Mouse (Mus musculus): Measurements from ENCODE around the gene Dcaf7. TPM values are rescaled to one million over a fixed set of nuclear protein-coding genes. Genes with fewer than 3 reads are reported as not detected.

The Dcaf7 gene
- polyA plus RNA-seq, 1 experiment from 2014 or later, result 145 TPM

DNA sequence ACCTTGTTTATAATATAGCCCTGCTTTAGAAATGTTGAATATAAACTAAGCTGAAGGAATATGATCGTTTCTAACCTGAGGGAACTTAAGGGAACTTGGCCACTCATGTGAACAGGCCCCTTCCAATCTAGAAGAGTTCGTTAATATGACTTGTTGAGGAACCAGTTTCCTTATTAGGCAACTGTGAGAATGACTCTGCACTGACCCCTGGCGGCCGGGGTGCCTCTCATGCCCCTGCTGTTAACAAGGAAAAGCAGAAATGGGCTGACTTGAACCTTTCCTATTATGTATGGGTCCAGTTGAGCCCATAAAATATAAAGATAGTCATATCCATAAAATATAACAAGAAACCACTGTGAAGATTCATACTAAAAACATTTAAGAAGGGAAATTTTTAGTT lies 39.6 kb downstream of the Dcaf7 start:
- Histone ChIP-seq H3K9ac (replicated peaks; ENCODE audit: low read depth, low read length) (no peak overlapping the region), H3K4me3 (replicated peaks; ENCODE audit: low read length) (no peak overlapping the region), H3K9me3 (ENCODE audit: control insufficient read depth, low read length) (no peaks in the 10 kb centered on the region), H3K27ac (ENCODE audit: low read length) (no peak overlapping the region), H3K4me2 (ENCODE audit: low read length) (no peak overlapping the region), H3K4me1 (replicated peaks; ENCODE audit: control insufficient read depth, insufficient read depth, low read length) (no peaks in the 10 kb centered on the region), H3K27me3 (replicated peaks; ENCODE audit: control insufficient read depth, insufficient read depth, low read length) (no peaks in the 10 kb centered on the region), H3K36me3 (ENCODE audit: control insufficient read depth, insufficient read depth) (0 out of 2 replicates have a peak, but pooled peaks cover 4% of the 10 kb centered on the region)
- ATAC-seq, result no peak
- WGBS, result 5% methylated on average over 4 of the region's 4 CpGs

DNA sequence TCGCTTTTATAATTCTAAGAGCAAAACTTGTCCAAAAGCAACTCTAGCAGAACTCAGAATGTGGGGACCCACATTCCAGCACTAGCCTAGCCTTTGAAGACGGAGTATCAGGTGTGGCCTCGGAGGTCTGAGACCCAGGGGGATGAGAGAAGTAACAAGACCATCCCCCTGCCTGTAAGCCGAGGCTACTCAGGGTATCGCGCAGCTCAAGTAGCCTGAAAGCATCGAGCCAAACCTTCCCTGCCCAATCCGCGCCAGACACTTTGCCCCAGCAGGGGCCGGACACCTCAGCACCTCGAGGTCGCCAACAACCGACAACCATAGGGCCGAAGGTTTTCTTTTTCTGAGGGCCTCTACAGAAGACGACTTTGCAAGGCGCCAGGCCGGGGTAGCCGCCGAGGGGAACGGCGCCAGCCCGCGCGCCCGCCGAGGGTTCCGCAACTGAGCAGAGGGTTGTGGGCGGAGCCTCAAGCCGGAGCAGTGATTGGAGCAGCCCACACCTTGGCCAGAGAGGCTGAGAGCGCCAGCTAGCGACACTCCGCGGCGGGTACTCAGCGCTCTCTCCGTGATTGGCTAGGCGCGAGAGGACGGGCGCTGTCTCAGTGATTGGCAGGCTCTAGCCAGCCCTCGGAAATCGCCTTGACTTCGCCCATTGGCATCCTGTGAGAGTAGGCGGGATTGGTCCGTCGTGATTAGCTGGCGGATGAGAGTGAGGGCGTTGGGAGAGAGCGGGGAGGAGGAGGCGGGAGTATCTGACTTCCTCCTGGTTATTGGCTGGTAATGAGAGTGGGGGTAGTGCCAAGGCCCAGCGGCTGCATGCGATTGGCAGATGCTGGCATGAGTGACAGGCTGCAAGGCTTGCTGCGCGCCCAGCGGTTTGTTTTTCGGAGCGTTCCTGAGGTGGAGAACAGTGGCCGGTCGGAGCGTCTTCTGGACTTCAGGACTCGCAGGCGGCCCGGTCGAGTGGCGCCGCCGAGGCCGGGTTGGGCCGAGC lies 47.3 kb downstream of the Dcaf7 start, which contains the start of gene Map3k3:
Gene Map3k3, plus strand, starts transcription at position 906 of the 994 bp plus-strand sequence.
- peak; percentile 96 for ATAC-seq
- Histone ChIP-seq H3K4me1 (replicated peaks; ENCODE audit: control insufficient read depth, insufficient read depth, low read length) (peaks cover 11% of the 10 kb centered on the region), H3K9ac (replicated peaks; ENCODE audit: low read depth, low read length) (peak within 1 kb of the TSS; percentile 94), H3K9me3 (ENCODE audit: control insufficient read depth, low read length) (no peaks in the 10 kb centered on the region), H3K27ac (ENCODE audit: low read length) (peak within 1 kb of the TSS; percentile 96), H3K36me3 (ENCODE audit: control insufficient read depth, insufficient read depth) (no peaks in the 10 kb centered on the region), H3K27me3 (replicated peaks; ENCODE audit: control insufficient read depth, insufficient read depth, low read length) (no peaks in the 10 kb centered on the region), H3K4me3 (replicated peaks; ENCODE audit: low read length) (peak within 1 kb of the TSS; percentile 74), H3K4me2 (ENCODE audit: low read length) (peak within 1 kb of the TSS; percentile 82)
- under 1% methylated on average over 69 of the region's 69 CpGs for WGBS

DNA sequence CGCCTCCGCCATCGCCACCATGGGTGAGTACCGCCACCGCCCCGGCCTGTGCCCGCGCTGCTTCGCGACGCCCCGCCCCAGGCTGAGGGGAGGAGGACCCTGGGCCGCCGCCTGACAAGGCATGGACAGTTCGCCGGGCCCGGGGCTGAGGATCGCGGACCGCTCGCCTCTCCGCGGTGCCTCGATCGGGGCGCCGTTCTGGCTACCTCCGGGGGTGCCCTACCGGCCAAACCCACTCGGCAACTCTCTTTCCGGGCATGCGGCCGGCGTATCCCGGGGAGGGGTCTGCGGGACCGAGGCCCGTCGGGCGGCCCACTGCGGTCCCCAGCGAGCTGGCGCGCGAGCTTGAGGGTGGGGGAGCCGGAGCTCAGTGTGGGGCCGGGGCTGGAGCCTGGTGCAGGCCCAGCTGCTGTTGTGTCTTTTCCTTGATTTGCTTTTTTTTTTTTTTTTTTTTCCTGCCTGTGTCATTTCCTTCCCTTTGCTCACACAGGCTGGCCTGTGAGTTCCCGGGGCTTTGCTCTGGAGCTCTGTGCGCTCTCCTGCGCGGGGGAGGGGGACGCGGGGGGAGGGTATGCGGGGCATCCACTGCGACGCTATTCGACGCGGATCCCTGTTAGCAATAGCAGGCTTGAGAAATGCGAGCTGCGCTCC lies 48.4 kb downstream of the Dcaf7 start:
- no peaks in the 10 kb centered on the region for H3K36me3 ChIP-seq (ENCODE audit: control insufficient read depth, insufficient read depth)
- H3K9me3 ChIP-seq (ENCODE audit: control insufficient read depth, low read length), result no peaks in the 10 kb centered on the region
- no peaks in the 10 kb centered on the region for H3K27me3 ChIP-seq (replicated peaks; ENCODE audit: control insufficient read depth, insufficient read depth, low read length)
- H3K9ac ChIP-seq (replicated peaks; ENCODE audit: low read depth, low read length), result peak overlapping the region; percentile 94
- H3K4me1 ChIP-seq (replicated peaks; ENCODE audit: control insufficient read depth, insufficient read depth, low read length), result peaks cover 11% of the 10 kb centered on the region
- H3K4me2 ChIP-seq (ENCODE audit: low read length), result peak overlapping the region; percentile 58
- under 1% methylated on average over 46 of the region's 61 CpGs for WGBS
- peak; percentile 46 for ATAC-seq
- peak overlapping the region; percentile 96 for H3K27ac ChIP-seq (ENCODE audit: low read length)
- H3K4me3 ChIP-seq (replicated peaks; ENCODE audit: low read length), result peak overlapping the region; percentile 74

DNA sequence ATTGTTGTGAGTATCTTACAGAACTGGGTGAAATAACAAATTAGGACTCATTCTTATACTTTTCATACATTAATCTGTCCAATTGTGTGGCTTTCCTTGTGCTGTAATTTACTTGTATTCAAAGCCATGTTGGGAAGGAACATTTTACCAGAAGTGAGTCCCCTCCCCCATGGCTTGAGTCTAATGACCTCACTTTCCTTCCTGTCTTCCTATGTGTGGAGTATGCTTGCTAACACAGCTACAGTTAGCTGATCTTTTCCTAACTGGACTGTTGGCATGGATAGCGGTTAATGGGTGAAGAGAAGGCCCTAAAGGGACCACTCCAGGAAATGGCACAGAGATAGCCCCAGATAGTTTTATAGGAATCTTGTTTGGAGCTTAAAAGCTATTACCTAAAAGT lies 61.6 kb downstream of the Dcaf7 start:
- no peaks in the 10 kb centered on the region for H3K9me3 ChIP-seq (ENCODE audit: control insufficient read depth, low read length)
- H3K4me3 ChIP-seq (replicated peaks; ENCODE audit: low read length), result no peak overlapping the region
- H3K9ac ChIP-seq (replicated peaks; ENCODE audit: low read depth, low read length), result no peak overlapping the region
- H3K27ac ChIP-seq (ENCODE audit: low read length), result no peak overlapping the region
- no peaks in the 10 kb centered on the region for H3K4me1 ChIP-seq (replicated peaks; ENCODE audit: control insufficient read depth, insufficient read depth, low read length)
- WGBS, result 97% methylated on average over 1 of the region's 1 CpGs
- no peak overlapping the region for H3K4me2 ChIP-seq (ENCODE audit: low read length)
- H3K36me3 ChIP-seq (ENCODE audit: control insufficient read depth, insufficient read depth), result no peaks in the 10 kb centered on the region
- no peaks in the 10 kb centered on the region for H3K27me3 ChIP-seq (replicated peaks; ENCODE audit: control insufficient read depth, insufficient read depth, low read length)
- ATAC-seq, result no peak

DNA sequence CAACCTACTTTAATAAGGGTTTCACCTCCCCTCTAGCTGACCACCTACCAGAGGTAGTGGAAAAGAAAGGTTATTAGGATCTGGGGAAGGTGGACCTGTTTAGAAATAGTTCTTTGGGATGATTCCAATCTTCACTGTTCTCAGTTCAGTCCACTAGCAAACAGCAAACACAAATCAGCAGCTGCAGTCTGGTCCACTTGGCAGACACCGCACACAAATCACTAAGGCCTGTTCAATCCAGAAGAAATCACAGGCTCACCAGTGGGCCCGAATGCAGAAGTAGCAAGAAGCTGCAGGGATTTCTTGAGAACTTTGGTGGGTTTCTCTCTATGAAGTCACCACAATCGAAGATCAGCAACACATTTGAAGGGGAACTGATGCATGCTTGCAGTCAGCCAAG lies 66.2 kb downstream of the Dcaf7 start:
- H3K4me1 ChIP-seq (replicated peaks; ENCODE audit: control insufficient read depth, insufficient read depth, low read length), result no peaks in the 10 kb centered on the region
- H3K27me3 ChIP-seq (replicated peaks; ENCODE audit: control insufficient read depth, insufficient read depth, low read length), result no peaks in the 10 kb centered on the region
- no peak for ATAC-seq
- 91% methylated on average over 3 of the region's 3 CpGs for WGBS
- H3K9ac ChIP-seq (replicated peaks; ENCODE audit: low read depth, low read length), result no peak overlapping the region
- H3K36me3 ChIP-seq (ENCODE audit: control insufficient read depth, insufficient read depth), result no peaks in the 10 kb centered on the region
- no peak overlapping the region for H3K4me3 ChIP-seq (replicated peaks; ENCODE audit: low read length)
- H3K27ac ChIP-seq (ENCODE audit: low read length), result no peak overlapping the region
- H3K9me3 ChIP-seq (ENCODE audit: control insufficient read depth, low read length), result no peaks in the 10 kb centered on the region
- no peak overlapping the region for H3K4me2 ChIP-seq (ENCODE audit: low read length)

DNA sequence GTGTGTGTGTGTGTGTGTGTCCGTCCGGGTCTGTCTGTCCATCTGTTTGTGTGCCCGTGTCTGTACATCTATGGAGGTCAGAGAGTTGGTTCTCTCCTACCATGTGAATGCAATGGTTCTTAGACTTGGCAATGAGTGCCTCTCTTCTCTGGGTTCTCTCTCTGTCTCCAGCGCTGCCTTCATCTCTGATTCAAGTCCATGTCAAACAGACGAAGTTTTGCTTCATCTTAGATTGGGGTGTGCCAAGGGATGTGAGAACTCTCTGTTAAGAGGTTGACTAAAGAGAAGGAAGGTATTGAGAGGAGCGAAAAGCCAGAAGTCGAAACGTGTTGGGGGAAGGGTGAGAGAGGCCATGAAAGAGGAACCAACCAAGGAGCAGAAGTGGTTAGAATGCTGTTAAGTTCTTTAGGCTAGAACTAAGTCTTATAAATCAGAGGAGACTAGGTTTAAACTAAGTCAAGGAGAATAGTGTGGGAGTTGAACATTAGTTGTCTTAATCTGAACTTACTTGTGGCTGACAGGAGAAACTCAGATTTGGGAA lies 69.4 kb downstream of the Dcaf7 start:
- Histone ChIP-seq H3K4me2 (ENCODE audit: low read length) (no peak overlapping the region), H3K36me3 (ENCODE audit: control insufficient read depth, insufficient read depth) (no peaks in the 10 kb centered on the region)
- ATAC-seq, result no peak

More for the DNA sequence above, 69.4 kb downstream of the Dcaf7 start:
- no peaks in the 10 kb centered on the region for H3K9me3 ChIP-seq (ENCODE audit: control insufficient read depth, low read length)
- no peak overlapping the region for H3K9ac ChIP-seq (replicated peaks; ENCODE audit: low read depth, low read length)
- WGBS, result 78% methylated on average over 8 of the region's 8 CpGs
- no peak overlapping the region for H3K27ac ChIP-seq (ENCODE audit: low read length)
- H3K4me3 ChIP-seq (replicated peaks; ENCODE audit: low read length), result no peak overlapping the region
- H3K4me1 ChIP-seq (replicated peaks; ENCODE audit: control insufficient read depth, insufficient read depth, low read length), result no peaks in the 10 kb centered on the region
- H3K27me3 ChIP-seq (replicated peaks; ENCODE audit: control insufficient read depth, insufficient read depth, low read length), result no peaks in the 10 kb centered on the region

Other genes starting within 250 kb of the Dcaf7 start
- gene Cyb561, start 83.5 kb upstream of the Dcaf7 start, polyA plus RNA-seq (2015; fragmentation: Nextera tagmentation; extraction: Ambion mirVana), result 30.8 and 41.4 TPM in 2 replicates
- 3.2 and 3.3 TPM in 2 replicates for gene Ace, start 68.9 kb upstream of the Dcaf7 start, polyA plus RNA-seq (2015; fragmentation: Nextera tagmentation; extraction: Ambion mirVana)
- gene Ace3, start 42.2 kb upstream of the Dcaf7 start, polyA plus RNA-seq (2015; fragmentation: Nextera tagmentation; extraction: Ambion mirVana), result not detected in 2 replicates
- 0.62 and 0.89 TPM in 2 replicates for gene Kcnh6, start 28.7 kb upstream of the Dcaf7 start, polyA plus RNA-seq (2015; fragmentation: Nextera tagmentation; extraction: Ambion mirVana)
- 7.0 and 7.5 TPM in 2 replicates for gene Taco1, start 29.2 kb downstream of the Dcaf7 start, polyA plus RNA-seq (2015; fragmentation: Nextera tagmentation; extraction: Ambion mirVana)
- 14.7 and 15.6 TPM in 2 replicates for gene Map3k3, start 47.7 kb downstream of the Dcaf7 start, polyA plus RNA-seq (2015; fragmentation: Nextera tagmentation; extraction: Ambion mirVana)
- 1.1 and 1.2 TPM in 2 replicates for gene Gm10840, start 124.0 kb downstream of the Dcaf7 start, polyA plus RNA-seq (2015; fragmentation: Nextera tagmentation; extraction: Ambion mirVana)
- 205 and 209 TPM in 2 replicates for gene Limd2, start 124.0 kb downstream of the Dcaf7 start, polyA plus RNA-seq (2015; fragmentation: Nextera tagmentation; extraction: Ambion mirVana)
- 28.8 and 30.9 TPM in 2 replicates for gene Strada, start 165.3 kb downstream of the Dcaf7 start, polyA plus RNA-seq (2015; fragmentation: Nextera tagmentation; extraction: Ambion mirVana)
- 110 TPM in 2 replicates for gene Ccdc47, start 179.5 kb downstream of the Dcaf7 start, polyA plus RNA-seq (2015; fragmentation: Nextera tagmentation; extraction: Ambion mirVana)
- gene Ddx42, start 180.1 kb downstream of the Dcaf7 start, polyA plus RNA-seq (2015; fragmentation: Nextera tagmentation; extraction: Ambion mirVana), result 112 and 115 TPM in 2 replicates
- gene Ftsj3, start 219.2 kb downstream of the Dcaf7 start, polyA plus RNA-seq (2015; fragmentation: Nextera tagmentation; extraction: Ambion mirVana), result 40.7 and 41.8 TPM in 2 replicates
- gene Psmc5, start 219.3 kb downstream of the Dcaf7 start, polyA plus RNA-seq (2015; fragmentation: Nextera tagmentation; extraction: Ambion mirVana), result 270 and 287 TPM in 2 replicates
- 12.4 and 13.7 TPM in 2 replicates for gene Smarcd2, start 236.1 kb downstream of the Dcaf7 start, polyA plus RNA-seq (2015; fragmentation: Nextera tagmentation; extraction: Ambion mirVana)
- 0.11 and 0.17 TPM in 2 replicates for gene Tcam1, start 239.8 kb downstream of the Dcaf7 start, polyA plus RNA-seq (2015; fragmentation: Nextera tagmentation; extraction: Ambion mirVana)

All from forebrain, embryonic 16.5 days (tissue).